In genomic region chr4:130874601-130875000, GRCm38 (mm10) we compare ENCODE assay signal across 8 mouse cellular contexts. TPM values are rescaled to one million over a fixed set of nuclear protein-coding genes. Genes with fewer than 3 reads are reported as not detected.
DNase-seq lines count a peak whose midpoint lies in the region; ATAC-seq lines count a peak whose summit lies in the region.

No protein-coding gene starts in this region.

- H3K4me1 ChIP-seq in heart, embryonic 11.5 days (ENCODE audit: control insufficient read depth, insufficient read depth, low read length) = peaks cover 21% of the 10 kb centered on the region
- peaks cover 43% of the 10 kb centered on the region for H3K4me1 ChIP-seq in midbrain, embryonic 13.5 days (replicated peaks)

- WGBS in heart, embryonic 11.5 days (ENCODE audit: insufficient replicate concordance) = 28% methylated on average over 10 of the region's 10 CpGs
- WGBS in midbrain, embryonic 13.5 days = 11% methylated on average over 10 of the region's 10 CpGs

- H3K4me2 ChIP-seq in heart, embryonic 11.5 days = peak overlapping the region; percentile 31
- no peak overlapping the region for H3K4me2 ChIP-seq in midbrain, embryonic 13.5 days (replicated peaks)

- H3K9me3 ChIP-seq in heart, embryonic 11.5 days (replicated peaks; ENCODE audit: control insufficient read depth, low read length) = no peaks in the 10 kb centered on the region
- no peaks in the 10 kb centered on the region for H3K9me3 ChIP-seq in midbrain, embryonic 13.5 days

- ATAC-seq in heart, embryonic 11.5 days (replicated peaks; ENCODE audit: insufficient number of reproducible peaks, low FRiP score, low TSS enrichment) = no peak
- peak; percentile 55 for ATAC-seq in midbrain, embryonic 13.5 days

- peaks cover 15% of the 10 kb centered on the region for H3K27me3 ChIP-seq in heart, embryonic 11.5 days (ENCODE audit: control insufficient read depth, insufficient read depth, low read length)
- peaks cover 57% of the 10 kb centered on the region for H3K27me3 ChIP-seq in midbrain, embryonic 13.5 days

- no peak overlapping the region for H3K9ac ChIP-seq in heart, embryonic 11.5 days (ENCODE audit: low read depth, low read length)
- H3K9ac ChIP-seq in midbrain, embryonic 13.5 days (replicated peaks) = no peak overlapping the region

- DNase-seq in right cerebral cortex, postnatal 10 days (ENCODE audit: low spot score in 2 of 2) = peak; percentile 78 to 85
- no peak for DNase-seq in right cerebral cortex, postnatal 36 days (ENCODE audit: low spot score in 2 of 2)
- DNase-seq in cerebellum, postnatal 36 days = peak; percentile 74 to 82
- peak; percentile 45 for DNase-seq in kidney, adult 9 months
- DNase-seq in embryo, embryonic 11 days = no peak
- no peak for DNase-seq in spleen, postnatal 36 days (ENCODE audit: low spot score in 2 of 2)

- H3K36me3 ChIP-seq in heart, embryonic 11.5 days (ENCODE audit: control insufficient read depth, insufficient read depth, low read length) = no peaks in the 10 kb centered on the region
- H3K36me3 ChIP-seq in midbrain, embryonic 13.5 days = no peaks in the 10 kb centered on the region

- H3K4me3 ChIP-seq in heart, embryonic 11.5 days (ENCODE audit: low read depth, low read length) = no peak overlapping the region
- no peak overlapping the region for H3K4me3 ChIP-seq in midbrain, embryonic 13.5 days (replicated peaks)

- H3K27ac ChIP-seq in heart, embryonic 11.5 days (ENCODE audit: low read depth, low read length) = no peak overlapping the region
- H3K27ac ChIP-seq in midbrain, embryonic 13.5 days = peak overlapping the region; percentile 59

RNA-seq across cellular contexts. Expression of gene Laptm5, which starts 38.3 kb away (rescaled TPM):
- 15.0 and 18.2 TPM in 2 replicates for polyA plus RNA-seq in heart, embryonic 11.5 days (2014; fragmentation: Nextera tagmentation; extraction: Ambion mirVana)
- 21.8 and 23.7 TPM in 2 replicates for polyA plus RNA-seq in midbrain, embryonic 13.5 days (2015; fragmentation: Nextera tagmentation; extraction: Ambion mirVana)

Comparison
In these comparisons a context has a peak if more than half of its experiments do, and no peak if none do; other contexts are left out.
1. DNase-seq: peak in right cerebral cortex, postnatal 10 days (2 of 2), cerebellum, postnatal 36 days (2 of 2) and kidney, adult 9 months (single experiment); none in right cerebral cortex, postnatal 36 days (0 of 2), embryo, embryonic 11 days (single experiment) and spleen, postnatal 36 days (0 of 2).